Mouse (Mus musculus) retina, postnatal 1 day (tissue): ENCODE measurements at regions not wholly inside any gene's neighbourhood (a gene's known extent, or its start where the extent isn't known, plus 50 kb on each side); places are given as distances from the start of the nearest gene placed in this dataset.
A peak's percentile ranks its signal among the peaks of the same experiment; 100 is the strongest.
"Not testable (repeated sequence)": the region's sequence is repeated elsewhere in the genome, so short reads cannot be mapped to it uniquely, and the experiment has no call there.

ENCODE experiments used
- DNase-seq: peaks from one replicate; pipeline ENCODE4 v3.0.0-alpha.2; 2012

DNA sequence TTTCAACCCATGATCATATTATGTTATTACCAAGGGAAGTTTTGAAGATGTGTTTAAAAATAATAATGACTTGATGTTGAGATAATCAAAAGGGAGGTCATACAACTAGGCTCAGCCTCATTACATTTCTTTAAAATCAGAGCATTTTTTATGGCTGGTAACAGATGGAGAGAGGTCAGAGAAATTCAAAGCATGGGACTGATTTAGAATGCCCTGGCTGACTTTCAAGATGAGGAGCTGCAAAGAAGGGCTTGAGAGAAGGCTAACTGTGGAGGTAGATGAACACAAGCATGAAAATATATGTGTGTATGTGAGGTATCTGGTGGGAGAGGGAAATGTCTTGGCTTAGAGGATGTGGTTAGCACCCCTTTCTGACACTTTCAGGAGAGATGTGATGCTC is 502.6 kb upstream of the Gdi2 start:
- not testable (repeated sequence) for DNase-seq

DNA sequence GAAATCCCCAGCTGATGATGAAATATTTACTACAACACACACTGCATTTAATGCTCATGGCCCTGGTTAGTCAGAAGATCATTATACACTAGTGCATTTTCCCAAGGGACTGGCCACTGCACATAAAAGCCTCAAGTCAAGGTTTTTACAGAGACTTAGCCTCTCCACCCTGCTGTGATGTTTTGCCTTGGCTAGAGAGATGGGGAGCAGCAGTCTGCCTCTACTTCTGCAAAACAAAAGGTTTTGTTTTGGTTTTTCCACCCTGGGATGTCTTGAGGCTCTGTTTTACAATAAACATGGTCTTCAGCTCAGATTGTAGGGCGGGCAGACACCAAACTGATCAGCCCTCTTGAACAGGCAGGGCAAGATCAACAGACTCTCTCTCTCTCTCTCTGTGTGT is 500.9 kb upstream of the Gdi2 start:
- peak; percentile 1 for DNase-seq

DNA sequence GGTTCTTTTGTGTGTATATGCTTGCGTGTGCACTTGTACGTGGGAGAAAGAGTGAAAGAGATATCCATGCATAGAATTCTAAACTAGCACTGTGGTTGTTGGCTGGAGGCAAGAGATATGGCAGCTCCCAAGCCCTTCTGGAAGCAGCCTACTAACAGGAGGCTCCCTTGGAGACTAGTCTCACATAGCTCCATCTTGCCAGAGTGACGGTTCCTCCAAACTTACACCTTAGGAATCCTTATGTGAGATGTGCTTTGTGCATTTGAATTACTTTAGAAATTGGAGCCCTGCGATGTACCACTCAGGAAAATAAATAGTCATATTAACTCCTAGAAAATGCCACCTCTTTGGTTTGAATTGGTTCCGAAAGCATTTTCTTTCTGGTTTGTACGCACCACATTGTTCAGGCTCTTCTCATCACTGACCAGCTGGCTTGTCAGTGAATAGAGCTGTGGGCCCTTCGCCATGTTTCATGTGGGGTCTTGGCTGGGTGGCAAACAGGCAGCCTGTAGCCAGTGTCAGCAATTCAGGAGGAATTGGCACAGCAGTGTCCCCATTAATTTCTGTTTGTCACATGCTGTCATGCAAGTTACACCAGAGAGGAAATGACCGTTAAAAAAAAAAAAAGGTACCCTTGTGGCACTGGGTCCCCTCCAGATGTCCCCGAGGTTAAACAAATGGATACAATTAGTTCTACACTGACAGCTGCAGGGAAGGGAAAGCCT is 491.3 kb upstream of the Gdi2 start:
- not testable (repeated sequence) for DNase-seq

DNA sequence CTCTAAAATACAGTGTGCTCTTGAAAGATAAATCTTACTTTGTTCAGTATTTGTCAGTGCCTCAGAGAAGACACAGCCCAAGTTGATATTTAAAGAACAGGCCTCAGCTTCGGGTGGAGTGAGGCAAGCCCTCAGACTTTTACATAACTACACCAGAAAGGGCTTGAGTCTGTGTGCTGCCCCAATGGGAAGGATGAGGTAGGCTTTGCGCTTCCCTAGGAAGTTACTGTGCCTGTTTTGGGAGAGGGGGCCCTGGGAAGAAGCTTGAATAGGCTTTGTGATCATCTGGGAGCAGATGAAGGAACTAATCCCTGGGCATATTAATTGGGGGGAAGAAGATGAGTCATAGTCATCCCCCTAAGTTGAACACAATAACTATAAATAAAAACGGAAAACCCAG is 454.4 kb upstream of the Gdi2 start:
- not testable (repeated sequence) for DNase-seq

DNA sequence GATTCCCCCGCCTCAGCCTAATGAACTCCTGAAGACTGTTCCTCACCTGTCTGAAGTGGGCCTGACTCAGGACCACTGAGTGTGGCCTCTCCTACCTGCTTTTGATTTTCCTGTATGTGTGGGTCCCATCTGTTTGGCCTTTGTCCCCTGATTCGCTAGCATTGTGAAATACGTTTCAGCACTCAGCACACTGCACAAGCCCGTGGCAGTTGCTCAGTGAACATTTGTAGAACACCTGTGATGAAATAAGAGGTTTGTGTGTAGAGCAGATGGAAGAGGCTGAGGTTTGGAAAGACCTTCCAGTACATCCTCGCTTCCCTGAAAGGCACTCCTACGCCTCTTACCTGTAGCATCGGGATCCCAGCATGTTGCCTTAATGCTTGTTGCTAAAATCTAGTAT is 447.9 kb upstream of the Gdi2 start:
- not testable (repeated sequence) for DNase-seq

DNA sequence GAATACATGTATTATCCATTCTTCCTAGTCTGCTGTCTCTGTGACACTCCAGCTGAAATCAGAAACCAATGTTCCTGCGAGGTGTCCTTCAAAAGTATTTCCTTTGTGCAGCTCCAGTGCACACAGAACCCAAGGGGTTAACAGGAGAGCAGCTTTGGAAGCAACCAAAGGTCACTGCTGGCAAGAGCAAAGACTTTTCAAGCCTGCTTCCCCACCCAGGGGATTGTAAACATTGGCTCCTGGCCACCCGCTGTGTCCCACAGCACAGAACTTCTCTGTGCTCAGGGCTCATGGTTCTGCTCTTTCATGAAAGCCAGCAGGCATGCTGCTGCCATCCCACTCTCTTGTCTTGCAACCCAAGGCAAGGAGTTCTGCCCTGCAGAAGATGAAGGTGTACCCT is 431.3 kb upstream of the Gdi2 start:
- not testable (repeated sequence) for DNase-seq

DNA sequence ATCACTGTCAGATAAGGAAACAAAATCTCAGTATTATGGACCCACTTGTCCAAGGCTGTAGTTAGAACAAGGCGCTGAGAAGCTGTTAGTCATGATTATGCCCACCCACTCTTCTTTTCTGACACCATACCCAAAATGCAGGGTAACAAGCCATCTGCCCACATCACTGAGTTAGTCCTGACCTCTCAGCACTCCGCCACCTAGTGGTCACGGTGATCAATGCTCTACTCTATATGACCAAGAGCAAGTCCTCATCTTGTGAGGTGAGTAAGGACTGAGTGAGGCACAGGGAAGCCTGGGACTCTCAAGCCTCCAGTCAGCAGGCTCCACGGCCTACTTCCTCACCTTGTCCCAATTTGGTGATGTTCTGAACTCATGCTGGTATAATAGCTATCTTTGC is 409.7 kb upstream of the Gdi2 start:
- DNase-seq: not testable (repeated sequence)

DNA sequence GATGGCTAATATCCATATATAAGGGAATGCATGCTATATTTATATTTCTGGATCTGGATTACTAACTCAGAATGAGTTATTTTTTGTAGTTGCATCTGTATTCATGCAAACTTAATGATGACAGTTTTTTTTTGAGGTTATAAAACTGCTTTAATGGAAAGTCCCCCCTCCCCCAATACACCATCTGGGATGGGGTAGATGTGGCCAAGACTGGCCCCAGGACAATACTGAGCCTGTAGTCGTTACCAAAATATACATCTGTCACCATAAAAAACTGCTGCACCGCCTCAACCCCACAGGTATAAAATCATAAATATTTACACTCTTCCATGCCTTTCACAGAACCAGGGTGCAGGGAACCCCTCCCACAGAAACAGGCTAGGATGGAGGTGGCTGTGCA is 400.6 kb upstream of the Gdi2 start:
- not testable (repeated sequence) for DNase-seq

DNA sequence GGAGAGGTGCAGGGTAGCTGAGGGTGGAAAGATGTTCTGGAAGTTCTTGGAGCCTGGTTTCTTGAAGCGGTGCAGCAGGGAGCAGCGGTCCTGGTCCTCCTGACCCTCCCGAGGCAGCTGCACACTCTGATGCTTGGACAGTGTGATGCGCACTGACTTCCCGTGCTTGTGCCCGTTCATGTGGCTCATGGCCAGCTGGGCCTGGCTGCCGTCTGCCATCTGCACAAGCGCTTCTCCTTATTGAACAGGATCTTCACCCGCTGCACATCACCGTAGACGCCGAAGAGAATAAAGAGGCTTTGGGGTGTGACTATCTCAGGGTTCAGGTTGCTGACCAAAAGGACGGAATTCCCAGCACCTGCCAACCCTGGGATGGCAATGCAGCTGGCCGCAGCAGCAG is 399.2 kb upstream of the Gdi2 start:
- no peak for DNase-seq

DNA sequence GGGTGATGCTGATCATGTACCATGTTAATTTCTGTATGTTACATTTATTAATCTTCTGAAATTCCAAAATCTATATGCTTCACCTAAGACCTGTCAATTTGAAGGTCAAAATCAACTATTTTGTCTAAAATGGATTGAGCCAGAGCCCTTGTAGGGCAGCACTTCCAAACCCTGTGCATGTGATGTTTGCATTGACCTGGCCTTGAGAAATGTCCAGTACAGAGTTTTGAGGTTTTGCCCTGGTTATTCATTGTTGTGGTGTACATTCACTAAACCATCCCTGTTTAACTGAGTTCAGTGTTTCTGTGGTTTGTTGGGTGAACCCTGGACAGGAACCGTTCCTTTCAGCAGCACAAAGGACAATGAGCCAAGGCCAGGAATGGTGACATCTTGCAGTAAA is 392.4 kb upstream of the Gdi2 start:
- DNase-seq: not testable (repeated sequence)
